Mouse (Mus musculus) cortical plate, adult 2 months (tissue): ENCODE measurements at regions not wholly inside any gene's neighbourhood (a gene's known extent, or its start where the extent isn't known, plus 50 kb on each side); places are given as distances from the start of the nearest gene placed in this dataset.

Experiments
- H3K27ac ChIP-seq: fragments of 200-500 bp; 2 replicates; pipeline ENCODE4 v1.5.1; 2012; ENCODE audit warnings: low read length, control low read depth, inconsistent platforms; ENCODE audit not compliant: insufficient read depth
- H3K4me1 ChIP-seq: fragments of 200-500 bp; 2 replicates; pipeline ENCODE4 v1.6.1; 2011; ENCODE audit warnings: low read length; ENCODE audit not compliant: control insufficient read depth, insufficient read depth
- H3K4me3 ChIP-seq: fragments of 200-500 bp; 2 replicates; pipeline ENCODE4 v1.5.1; 2011; ENCODE audit warnings: mild to moderate bottlenecking, low read length, control low read depth; ENCODE audit not compliant: insufficient read depth
- CTCF ChIP-seq: fragments of 200-500 bp; IDR thresholded peaks from 2 replicates; pipeline ENCODE4 v1.5.1; 2011; ENCODE audit warnings: mild to moderate bottlenecking, control low read depth, low read length; ENCODE audit not compliant: insufficient read depth; ENCODE audit errors: extremely low read depth
- POLR2A ChIP-seq: fragments of 200-500 bp; IDR thresholded peaks from 2 replicates; pipeline ENCODE4 v1.6.1; 2011; ENCODE audit warnings: mild to moderate bottlenecking, low read length, control low read depth; ENCODE audit not compliant: insufficient read depth; ENCODE audit errors: extremely low read depth

DNA sequence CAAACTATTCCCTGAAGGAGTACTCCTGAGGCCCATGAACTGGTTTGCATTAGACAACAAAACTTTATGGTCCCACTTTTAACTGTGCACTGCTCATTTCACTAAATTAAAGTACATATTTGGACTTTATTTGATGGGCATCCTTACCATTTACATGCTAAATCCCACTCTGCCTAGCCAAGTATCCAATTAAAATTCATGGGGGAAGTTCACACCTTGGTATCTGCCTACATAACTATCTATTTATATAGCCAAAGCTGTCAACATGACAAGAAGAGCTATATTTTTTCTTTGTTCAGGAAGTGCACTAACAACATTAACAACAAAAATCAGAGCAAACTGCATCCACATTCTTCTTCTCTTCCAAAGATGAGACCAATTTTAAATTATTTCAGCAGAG lies 317.7 kb upstream of the Nwd2 start:
- Histone ChIP-seq H3K4me3 (no peak overlapping the region), H3K4me1 (no peaks in the 10 kb centered on the region), H3K27ac (no peak overlapping the region)
- TF ChIP-seq POLR2A (no peak), CTCF (no peak)

DNA sequence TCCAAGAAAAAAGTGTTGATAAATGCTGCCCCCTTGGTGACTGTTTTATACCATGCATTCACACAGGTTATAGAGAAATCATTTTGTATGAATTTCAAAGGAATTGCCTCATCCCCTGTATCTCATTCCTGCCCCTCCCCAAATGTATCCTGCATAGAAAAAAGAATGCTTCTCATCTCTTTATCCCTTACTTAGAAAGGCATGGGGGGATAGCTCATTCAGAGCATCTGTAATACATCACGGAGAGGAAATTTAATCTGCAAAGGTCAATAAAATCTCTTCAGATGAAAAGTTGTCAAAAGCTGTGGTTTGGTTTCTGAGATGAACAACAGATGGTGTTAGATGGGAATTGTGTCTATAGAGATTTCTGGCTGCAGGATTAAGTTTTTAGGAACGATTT lies 297.8 kb upstream of the Nwd2 start:
- H3K4me1 ChIP-seq: no peaks in the 10 kb centered on the region
- TF ChIP-seq CTCF (no peak), POLR2A (no peak)
- no peak overlapping the region for H3K4me3 ChIP-seq
- H3K27ac ChIP-seq: no peak overlapping the region

DNA sequence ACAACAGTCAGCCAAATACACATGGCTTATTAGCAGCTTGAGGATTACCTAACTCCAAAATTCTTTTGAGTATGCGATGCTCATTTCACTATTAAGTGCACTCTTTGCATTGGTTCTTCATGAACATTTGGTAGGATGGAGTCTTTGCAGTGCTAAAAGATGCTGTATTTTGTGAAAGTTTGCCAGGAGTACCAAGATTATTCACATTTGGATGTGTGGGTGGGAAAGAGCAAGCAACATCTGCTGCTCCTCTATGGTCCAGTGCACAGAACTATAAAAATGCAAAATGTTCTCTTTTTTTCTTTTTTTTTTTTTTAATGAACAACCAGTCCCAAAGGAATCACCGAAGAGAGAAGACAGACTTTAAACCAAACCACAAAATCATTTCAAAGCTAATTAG lies 256.9 kb upstream of the Nwd2 start:
- Histone ChIP-seq H3K4me1 (no peaks in the 10 kb centered on the region; the same call in 1 of the 2 replicates), H3K4me3 (no peak overlapping the region), H3K27ac (no peak overlapping the region)
- TF ChIP-seq CTCF: no peak
- no peak for TF ChIP-seq POLR2A

DNA sequence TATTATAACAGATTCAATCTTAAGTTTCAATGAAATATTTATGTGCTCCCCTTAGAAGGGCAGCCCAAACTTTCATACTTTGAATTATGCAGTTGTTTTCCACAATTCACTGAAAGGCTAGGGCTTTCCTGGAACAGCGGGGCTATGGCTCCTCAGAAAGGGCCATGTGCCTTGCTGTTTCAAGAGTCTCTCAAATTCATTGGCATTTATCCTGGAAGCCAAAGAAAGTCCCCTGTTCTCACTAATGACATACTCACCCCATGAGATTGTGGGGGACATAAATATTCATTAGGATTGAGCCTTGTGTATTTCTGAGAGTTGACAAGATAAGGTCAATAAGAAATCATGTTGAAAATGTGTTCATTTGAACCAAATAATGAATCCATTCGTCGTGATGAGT lies 250.9 kb upstream of the Nwd2 start:
- no peak for TF ChIP-seq CTCF
- no peak for TF ChIP-seq POLR2A
- Histone ChIP-seq H3K4me1 (no peaks in the 10 kb centered on the region), H3K4me3 (no peak overlapping the region), H3K27ac (no peak overlapping the region)

DNA sequence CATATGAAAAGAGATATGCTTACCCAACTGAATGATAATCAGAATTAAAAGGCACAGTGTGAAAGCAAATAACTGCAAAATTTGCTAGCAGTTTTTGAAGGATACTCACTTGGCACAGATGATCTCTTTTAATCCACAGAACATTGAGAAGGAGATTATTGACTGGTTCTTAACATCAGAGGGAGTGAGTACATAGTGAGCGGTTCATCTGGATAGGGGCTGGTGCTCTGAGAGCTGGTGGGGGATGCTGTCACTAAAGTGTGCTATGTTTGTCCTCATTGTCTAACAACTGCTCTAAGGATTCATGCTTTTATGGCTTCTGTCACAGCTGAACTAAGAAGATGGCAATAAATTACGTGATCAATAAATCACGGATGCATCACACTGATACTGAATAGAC lies 218.7 kb upstream of the Nwd2 start:
- Histone ChIP-seq H3K4me1 (no peaks in the 10 kb centered on the region), H3K27ac (no peak overlapping the region), H3K4me3 (no peak overlapping the region)
- TF ChIP-seq CTCF: no peak
- TF ChIP-seq POLR2A: no peak

DNA sequence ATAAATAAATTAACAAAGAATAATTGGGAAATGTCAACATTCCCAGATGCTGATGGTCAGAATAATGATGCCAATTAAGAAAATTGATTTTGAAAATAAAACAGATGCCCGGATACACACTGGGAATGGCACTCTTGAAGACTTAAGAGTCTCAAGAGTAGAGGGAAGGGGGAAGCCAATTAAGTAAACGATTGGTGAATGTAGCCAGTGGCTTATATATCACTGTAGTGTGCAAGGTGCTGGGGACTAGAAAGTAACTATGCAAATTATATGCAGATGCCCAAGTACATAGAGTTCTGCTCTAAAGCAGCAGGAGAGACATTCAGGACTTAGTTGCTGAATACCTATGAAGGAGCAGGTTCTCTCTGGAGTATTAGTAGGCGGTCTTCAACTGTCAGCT lies 204.5 kb upstream of the Nwd2 start:
- no peak overlapping the region for H3K27ac ChIP-seq
- no peak for TF ChIP-seq POLR2A
- TF ChIP-seq CTCF: no peak

DNA sequence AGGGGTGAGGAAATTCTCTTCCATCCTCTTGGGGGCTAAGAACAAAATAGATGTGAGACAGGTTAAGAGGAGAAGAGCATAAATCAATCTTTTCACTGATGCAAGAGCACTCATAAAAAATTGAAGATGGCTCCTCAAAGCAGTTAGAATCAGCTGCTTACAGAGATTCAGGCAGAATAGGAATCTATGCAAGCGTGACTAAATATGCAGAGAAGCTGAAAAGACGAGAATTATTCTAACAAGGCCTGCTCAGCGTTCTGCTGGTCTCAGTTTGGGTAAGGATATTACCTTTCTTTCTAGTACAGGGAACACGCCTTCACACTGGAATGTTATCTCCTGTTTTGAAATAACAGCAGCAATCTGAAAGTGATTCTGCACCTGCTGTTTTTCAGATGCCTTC lies 203.7 kb upstream of the Nwd2 start:
- Histone ChIP-seq H3K27ac (no peak overlapping the region), H3K4me1 (no peaks in the 10 kb centered on the region), H3K4me3 (no peak overlapping the region)
- no peak for TF ChIP-seq POLR2A
- no peak for TF ChIP-seq CTCF

More for the DNA sequence above, 204.5 kb upstream of the Nwd2 start:
- Histone ChIP-seq H3K4me3 (no peak overlapping the region), H3K4me1 (no peaks in the 10 kb centered on the region)

DNA sequence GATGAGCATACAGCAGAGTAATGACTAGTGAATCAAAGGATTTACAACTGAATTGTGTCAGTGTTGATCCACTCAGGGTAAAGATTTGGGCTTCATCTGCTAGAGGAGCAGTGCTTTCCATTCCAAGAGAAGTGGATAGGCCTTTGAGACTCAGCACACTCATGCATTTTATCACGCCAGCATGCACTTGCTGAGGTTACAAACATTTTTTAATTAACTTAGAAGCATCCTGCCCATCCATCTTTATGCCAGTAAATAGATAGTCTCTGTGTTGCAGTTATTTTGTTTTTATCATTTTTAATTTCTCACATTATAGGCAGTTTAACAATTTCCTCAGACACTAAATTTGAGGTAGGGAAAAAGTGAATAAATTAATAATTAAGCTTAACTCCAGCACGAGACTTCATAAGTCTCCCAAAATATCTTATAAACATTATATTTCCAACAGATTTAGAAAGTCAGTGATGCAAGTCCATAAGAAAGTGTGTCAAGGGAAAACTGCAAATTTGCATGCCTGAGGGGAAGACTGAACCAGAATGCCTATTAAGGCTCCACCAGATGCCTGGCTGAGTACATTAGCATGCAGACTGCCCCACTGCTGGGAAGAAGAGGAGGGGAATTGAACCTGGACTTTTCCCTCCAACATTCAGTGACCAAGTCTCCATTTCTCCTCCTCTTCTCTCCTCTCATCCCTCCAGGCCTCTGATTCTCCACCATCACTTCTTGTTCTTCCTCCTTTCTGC lies 180.2 kb upstream of the Nwd2 start:
- H3K4me3 ChIP-seq: no peak overlapping the region
- no peaks in the 10 kb centered on the region for H3K4me1 ChIP-seq
- no peak overlapping the region for H3K27ac ChIP-seq
- TF ChIP-seq POLR2A (no peak), CTCF (no peak)

DNA sequence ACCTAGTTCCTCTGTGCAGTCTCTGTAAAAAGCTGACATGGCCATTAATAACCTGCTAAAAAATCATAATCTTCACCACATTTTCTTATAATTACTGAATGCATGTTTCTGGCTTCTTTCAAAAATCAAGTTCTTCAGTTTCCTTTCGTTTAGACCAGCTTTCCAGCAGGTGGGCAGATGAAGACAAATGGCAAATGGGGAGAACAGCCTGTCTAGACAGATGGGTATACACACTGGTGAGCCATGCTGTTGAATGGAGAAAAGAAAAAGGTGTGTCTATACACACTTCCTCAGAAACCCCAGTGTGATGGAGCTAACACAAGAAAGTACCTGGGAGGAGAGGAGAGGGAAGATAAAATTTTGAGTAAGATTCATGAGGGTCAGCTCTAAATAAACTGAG lies 179.2 kb upstream of the Nwd2 start:
- H3K27ac ChIP-seq: no peak overlapping the region
- no peak for TF ChIP-seq CTCF
- TF ChIP-seq POLR2A: no peak

DNA sequence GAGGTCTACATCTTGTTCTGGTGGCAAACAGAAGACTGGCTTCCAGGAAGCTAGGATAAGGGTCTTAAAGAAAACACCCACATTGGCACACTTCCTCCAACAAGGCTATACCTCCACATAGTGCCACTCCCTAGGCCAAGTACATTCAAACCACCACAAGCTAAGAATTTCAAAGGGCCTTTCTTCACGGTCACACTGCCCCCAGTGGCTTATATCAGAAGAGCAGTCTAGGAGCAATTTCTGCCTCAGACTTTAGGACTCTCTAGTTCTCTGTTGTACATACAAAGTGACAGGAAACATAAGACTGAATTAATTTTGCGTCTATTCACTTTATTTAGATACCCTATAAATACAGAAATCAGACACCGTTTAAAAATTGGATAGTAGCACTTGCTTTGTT lies 175.7 kb upstream of the Nwd2 start:
- no peaks in the 10 kb centered on the region for H3K4me1 ChIP-seq
- no peak for TF ChIP-seq POLR2A
- peak; percentile 10; the same call in 1 of the 2 replicates for TF ChIP-seq CTCF
- H3K4me3 ChIP-seq: no peak overlapping the region
- H3K27ac ChIP-seq: no peak overlapping the region

More for the DNA sequence above, 179.2 kb upstream of the Nwd2 start:
- no peak overlapping the region for H3K4me3 ChIP-seq
- H3K4me1 ChIP-seq: no peaks in the 10 kb centered on the region
